Mouse (Mus musculus): ENCODE data around the gene Gramd4.
A peak's percentile ranks its signal among the peaks of the same experiment; 100 is the strongest.

Gene Gramd4

DNA sequence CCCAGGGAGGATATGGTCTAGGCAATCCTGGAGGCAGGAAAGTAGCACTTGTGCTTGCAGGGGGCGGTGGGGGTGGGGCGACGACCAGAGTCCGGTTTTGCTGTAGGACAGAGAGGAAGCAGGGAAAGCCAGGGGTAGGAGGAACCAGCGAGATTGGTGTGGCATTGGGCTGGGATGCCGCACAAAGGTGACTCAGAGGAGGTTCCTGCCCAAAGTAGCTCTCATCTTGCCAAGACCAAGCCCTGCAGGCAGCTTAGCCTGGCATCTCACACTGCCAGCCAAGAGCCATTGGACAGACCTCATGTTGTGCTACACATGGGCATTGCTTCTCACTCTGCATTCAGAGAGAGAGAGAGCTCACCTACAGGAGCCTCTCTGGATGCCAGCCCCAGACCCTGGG is at the start of gene Gramd4:
TSS of gene Gramd4 (plus strand) at position 283 of the 400 bp plus-strand sequence.
- DNase-seq (ENCODE audit: low read depth, low spot score) = no peak

DNA sequence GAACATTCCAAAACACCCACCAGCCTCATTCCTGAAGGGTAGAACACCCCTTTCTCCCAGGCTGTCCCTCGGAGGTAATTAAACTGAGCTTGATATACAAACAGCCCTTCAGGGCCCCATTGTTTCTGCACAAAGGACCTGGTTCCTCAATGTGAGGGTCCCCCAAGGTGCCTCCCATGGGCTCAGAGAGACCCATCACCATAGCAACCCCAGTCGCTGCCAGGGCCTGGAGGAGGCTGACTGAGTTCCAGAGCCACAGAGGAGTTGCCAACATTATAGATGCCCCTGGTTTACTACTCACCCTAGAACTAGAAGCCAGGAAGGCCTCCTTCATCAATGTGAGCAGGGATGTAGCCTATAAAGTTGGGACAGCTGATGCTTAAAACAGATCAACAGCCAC is 44.4 kb upstream of the Gramd4 start:
- DNase-seq (ENCODE audit: low read depth, low spot score) = no peak

DNA sequence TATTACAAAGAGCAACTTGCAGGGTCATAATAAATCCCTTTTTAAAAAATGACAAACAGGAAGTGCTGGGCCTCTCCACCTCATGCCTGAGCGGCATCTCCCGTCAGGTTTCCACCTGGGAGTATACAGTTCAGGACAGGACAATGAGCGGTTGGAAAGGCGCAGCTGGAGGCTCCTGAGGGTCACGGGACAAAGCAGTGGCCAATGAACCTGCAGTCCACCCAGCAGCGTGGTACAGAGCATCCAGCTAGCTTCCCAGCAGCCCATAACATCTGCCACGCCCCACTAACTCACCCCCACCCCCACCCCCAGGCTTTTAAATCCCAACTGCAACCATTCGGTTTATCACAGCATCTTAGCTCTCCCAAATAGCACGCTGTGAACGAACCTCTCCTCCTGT is 43.8 kb upstream of the Gramd4 start:
- peak; percentile 35 for DNase-seq (ENCODE audit: low read depth, low spot score)

DNA sequence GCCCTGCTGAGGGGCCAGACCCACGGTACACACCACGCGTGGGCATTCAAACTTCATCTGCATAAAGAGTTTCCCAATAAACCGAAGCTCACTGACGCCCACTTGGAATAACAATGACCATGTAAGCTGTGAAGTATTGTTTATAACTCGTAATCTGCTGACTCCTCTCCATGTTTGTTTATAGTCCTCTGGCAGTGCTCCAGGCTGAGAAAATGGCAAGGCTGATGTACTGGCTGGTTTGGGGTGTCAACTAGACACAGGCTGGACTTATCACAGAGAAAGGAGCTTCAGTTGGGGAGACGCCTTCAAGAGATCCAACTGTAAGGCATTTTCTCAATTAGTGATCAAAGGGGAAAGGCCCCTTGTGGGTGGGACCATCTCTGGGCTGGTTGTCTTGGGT is 42.5 kb upstream of the Gramd4 start:
- no peak for DNase-seq (ENCODE audit: low read depth, low spot score)

DNA sequence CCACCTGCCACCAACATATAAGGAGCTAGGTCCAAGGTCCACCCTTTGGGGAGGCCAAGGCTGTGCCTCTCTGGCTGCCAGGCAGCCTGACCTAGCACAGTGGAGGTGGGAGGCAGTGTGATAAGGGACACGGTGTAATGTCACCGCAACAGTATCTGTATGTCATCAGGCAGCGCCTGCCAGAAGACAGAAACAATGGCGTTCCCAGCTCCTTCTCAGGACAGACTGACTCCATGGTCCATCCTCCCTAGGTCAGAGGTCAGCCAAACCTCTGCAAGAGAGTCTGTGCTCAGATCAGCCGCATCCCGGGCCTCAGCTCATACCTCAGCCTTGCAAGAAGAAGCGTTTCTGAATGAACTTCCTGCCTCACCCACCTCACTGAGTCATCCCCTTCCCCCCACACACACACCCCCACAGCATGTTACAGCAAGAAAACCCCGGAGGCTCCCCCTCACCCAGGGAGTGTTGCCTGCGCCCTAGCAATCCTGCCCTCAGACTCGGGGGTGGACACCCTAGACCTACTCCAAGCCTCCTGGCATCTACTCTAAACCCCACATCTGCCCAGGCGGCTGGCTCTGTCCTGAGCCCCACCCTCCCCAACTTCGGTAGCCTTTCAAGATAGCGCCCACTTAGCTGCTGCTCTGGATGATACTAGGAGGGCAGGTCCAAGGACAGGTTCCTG is 41.5 kb upstream of the Gramd4 start:
- peak; percentile 84 for DNase-seq (ENCODE audit: low read depth, low spot score)

DNA sequence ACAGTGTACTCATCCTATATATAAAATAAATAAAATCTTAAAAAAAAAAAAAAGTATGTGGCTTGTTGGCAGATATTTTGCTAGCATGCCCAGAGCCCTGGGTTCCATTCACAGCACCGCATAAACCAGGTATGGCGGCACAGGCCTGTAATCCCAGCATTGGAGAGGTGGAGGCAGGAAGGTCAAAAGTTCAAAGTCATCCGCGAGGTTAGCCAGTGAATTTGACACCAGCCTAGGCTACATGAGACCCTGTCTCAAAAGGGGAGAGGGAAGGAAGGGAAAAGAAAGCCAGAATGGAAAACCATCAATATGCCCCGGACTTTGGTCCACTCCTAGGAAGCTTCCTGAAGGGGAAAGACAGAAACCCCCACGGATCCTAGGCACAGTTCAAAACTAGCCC is 40.2 kb upstream of the Gramd4 start:
- peak; percentile 82 for DNase-seq (ENCODE audit: low read depth, low spot score)

DNA sequence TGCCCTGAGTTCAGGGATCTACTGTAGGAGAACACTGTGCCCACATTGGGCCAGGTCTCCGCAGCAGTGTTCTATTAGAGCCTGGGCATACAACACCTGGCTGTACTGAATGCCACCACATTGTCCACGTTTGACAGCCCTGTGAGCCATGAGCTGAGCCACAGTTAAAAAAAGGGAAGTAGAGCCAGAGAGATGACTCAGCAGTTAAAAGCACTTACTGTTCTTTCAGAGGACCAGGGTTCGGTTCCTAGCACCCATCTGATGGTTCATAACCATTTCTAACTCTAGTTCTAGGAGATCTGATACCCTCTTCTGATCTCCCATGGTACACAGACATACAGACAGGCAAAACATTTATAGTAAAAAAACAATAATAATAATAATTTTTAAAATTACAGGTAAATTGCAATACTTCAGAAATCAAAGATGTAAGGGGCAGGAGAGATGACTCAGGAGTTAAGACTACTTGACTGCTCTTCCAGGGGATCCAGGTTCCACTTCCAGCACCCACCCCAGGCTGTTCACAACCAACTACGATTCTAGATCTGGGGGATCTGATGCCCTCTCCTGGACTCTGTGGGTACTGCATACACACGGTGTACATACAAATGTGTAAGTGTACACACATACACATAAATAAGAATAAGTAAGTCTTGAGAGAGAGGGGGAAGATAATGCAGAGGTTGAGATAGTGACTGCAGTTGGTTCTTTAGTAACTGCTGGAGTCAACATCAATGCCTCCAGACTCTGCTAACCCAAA is 38.6 kb upstream of the Gramd4 start:
- peak; percentile 77 for DNase-seq (ENCODE audit: low read depth, low spot score)

DNA sequence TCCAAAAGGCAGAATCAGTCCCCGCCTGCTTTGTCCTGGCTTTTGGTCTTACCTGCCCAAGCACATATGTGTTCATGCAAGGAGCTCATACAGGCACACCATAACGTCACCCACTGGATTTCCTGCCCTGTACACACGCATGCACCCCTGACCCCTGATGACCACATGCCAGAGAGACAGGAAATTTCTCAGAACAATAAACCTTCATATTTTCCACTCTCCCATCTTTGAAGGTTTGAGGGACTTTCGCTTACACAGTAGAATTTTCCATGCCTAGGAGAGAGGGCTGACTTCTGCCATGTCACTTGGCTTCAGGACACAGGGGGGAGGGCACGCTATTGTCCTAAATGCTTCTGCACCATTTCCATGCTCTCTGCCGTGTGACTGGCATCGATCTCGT is 37.5 kb upstream of the Gramd4 start:
- DNase-seq (ENCODE audit: low read depth, low spot score) = no peak

DNA sequence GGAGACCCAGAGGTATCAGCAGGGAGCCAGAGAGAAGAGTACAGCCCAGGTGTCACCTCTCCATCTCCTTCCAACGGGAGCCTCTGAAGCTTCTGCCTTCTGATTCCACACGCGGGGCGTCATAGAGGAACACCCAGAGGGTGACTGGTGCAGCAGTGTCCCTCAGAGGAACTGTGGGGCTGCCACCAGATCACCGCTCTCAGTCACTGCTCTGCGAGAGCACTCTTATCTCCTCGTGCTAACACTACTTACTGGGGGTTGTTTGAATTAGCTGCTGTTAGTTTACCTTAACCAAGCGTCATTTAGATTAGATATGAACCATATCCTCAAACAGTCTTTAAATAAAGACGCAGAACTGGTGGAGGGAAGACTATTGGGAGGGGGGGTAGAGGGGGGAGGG is 36.2 kb upstream of the Gramd4 start:
- DNase-seq (ENCODE audit: low read depth, low spot score) = no peak

DNA sequence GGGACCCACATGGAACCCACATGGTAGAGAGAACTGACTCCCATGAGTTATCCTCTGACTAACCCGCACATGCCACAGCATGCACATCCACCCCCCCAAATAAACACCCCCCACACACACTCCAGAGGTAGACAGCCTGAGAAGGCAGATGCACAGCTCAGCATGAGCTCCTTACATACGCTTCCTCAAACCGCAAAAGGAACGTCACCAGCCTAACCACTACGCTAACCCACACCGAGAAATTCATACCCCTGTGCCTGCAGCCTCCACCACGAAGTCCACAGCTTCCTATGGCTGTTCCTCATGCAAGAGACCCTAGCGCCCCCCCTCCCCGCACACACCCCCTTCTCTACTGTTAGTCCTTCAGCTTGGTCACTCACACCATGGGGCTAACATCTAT is 35.5 kb upstream of the Gramd4 start:
- DNase-seq (ENCODE audit: low read depth, low spot score) = no peak

DNA sequence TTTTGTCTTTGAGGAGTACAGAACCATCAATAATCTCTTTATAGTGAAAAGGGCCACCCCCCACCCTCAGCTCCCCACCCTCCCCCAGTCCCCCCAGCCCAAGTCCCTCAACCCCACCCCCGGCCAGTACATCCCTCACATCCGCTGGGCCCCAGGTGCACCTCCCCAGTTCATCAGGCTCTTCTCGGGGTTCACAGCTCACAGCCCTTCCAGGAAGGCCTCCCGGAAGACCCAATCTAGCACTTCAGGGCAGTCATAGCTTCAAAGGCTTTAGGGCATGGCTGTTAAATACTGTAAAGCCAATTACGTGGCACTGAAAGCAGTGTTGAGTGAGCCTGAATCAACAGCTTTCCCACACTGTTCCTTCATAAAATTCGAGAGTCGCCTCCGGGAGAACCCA is 29.6 kb upstream of the Gramd4 start:
- DNase-seq (ENCODE audit: low read depth, low spot score) = no peak

DNA sequence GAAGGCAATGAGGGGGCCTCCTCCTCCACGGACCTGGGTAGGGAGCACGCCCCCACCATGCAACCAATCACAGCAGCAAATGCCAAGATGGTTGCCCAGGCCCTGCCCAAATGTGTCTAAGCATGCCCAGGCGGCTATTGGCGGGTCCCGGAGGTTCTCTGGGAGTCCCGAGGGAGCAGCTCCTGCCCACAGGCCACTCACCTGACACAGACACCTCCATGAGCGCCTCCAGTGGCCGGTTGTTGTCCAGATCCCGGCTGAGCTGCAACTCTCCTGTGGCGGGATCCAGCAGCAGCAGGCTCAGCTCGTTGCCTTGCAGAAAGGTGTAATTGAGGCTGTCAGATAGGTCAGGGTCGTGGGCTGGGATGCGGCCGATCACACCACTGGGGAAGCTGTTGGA is 27.5 kb upstream of the Gramd4 start:
- peak; percentile 67 for DNase-seq (ENCODE audit: low read depth, low spot score)

DNA sequence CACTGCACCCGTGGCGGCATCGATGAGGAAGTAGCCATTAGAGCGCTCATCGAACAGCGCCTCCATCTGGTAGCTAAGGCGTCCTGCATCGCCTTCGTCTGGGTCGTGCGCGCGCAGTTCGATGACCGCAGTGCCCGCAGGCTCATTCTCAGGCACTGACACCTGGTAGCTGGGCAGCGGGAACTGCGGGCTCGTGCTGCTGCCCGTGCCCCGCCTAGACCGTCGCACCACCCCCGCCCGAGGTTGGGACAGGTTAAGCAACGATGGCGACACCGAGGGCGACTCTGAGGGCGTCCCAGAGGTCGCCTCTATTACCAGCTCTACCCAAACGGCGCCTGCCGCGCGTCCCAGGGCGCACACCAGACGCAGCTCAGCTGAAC is 24.7 kb upstream of the Gramd4 start:
- DNase-seq (ENCODE audit: low read depth, low spot score) = peak; percentile 75

DNA sequence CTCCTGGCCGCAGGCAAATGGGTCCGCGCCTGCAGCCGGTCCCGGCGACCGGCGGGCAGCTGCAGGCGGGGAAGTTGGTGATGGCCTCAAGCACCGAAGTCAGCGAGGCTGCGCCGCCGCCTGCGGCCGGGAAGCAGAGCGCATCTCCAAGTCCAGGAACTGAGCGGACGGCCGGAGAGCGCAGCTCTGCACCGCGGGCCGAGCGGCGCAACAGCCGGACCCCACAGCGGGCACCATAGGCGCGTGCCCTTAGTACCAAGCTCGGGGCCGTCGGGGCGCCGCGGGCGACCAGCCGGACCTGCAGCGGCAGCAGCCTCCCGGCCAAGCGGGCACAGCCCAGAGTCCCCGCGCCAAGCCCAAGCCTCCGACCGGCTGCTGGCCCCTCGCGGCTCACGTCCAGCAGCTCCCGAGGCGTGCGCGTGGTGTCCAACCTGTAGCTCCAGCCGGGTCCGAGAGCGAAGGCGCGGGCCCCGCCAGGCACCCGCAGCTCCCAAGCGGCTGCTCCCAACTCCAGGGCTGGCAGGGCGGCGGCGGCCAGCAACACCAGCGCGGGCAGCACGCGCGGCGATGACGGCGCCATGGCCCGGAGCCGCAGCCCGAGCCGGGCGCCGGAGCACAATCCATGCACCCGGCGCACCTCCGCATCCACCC is 24.2 kb upstream of the Gramd4 start, which contains the start of gene Celsr1:
TSS of gene Celsr1 (minus strand) at position 587 of the 651 bp plus-strand sequence.
- DNase-seq (ENCODE audit: low read depth, low spot score) = peak; percentile 32

DNA sequence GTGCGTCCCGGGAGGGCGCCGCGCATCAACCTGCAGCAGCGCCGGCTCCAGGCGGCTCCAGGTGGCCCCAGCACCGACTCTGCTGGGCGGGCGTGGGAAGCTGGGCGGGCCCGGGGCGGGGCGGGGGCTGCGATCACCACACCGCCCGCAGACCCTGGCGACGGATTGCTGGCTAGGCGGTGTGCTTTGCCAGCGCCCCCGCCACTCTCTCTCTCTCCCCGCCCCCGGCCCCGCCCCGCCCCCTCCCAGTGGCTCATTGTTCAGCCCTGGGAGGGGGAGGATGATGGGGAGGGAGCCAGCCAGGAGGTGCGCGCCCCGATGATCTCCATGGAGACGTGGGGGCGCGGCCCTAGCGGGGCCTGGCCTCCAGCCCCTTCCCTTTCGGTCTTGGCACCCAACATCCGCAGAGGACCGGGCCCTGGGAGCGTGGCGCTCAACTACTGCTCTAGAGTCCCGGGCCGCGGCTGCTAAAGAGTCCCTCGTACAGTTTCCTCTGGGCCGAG is 23.4 kb upstream of the Gramd4 start:
- DNase-seq (ENCODE audit: low read depth, low spot score) = peak; percentile 96

DNA sequence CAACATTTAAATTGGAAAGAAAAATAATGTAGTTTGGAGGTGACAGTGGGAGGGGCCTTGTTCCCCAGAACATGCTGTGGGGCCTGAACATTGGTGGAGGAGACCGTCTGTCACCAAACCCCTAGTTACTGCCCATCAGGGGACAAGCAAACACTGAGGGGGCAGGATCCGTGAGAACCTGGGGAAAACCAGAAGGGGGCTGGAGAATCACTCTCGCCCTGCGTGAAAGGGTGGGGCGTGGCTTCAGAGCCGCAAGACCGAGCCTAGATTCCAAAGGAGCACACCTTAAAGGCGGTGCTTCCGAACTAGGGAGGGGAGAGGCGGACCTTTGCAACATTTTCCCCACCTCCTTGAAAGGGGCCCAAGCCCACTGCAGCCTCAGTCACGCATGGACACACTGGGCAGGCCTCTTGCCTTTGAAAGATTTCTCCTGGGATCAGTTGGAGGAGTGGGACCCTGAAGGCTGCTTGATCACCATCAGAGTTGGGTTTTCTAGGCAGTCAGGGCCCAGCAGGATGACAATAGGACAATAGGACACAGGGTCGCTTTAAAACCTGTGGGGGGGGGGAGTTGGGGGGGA is 22.6 kb upstream of the Gramd4 start:
- DNase-seq (ENCODE audit: low read depth, low spot score) = peak; percentile 95

DNA sequence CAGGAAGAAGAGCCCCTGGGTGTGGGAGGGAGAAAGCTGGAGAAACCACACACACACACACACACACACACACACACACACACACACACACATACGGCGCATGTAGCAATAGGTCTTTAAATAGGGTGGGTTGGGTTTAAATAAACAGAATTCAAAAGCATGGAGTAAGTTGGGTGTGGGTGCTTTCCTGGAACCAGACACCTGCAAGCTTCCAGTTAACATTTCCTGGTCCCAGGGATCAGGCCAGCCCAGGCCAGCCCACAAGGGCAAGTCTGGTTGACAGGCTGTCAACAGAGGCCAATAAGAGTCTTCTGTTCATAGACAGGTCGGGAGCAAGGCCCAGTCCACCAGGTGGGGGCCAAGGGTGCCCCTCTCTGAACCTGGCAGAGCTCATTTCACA is 21.6 kb upstream of the Gramd4 start:
- no peak for DNase-seq (ENCODE audit: low read depth, low spot score)

DNA sequence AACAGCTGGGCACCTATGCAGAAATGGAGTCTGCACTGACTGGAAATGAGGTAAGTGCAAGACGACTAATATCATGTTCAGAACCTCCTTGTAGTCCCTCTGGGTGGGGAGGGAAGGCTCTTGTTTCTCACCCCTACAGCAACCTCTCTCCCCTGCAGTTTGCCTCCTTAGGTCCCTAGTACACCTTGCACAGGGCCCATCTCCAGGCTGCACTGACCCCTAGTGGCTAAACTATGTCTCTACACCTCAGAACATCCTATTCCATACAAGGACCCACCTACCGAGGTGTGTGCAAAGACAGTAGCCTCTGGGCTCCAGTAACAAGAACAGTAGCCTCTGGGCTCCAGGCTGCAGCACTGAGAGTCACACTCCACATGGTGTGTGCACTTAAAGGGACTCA is 18.7 kb upstream of the Gramd4 start:
- peak; percentile 86 for DNase-seq (ENCODE audit: low read depth, low spot score)

DNA sequence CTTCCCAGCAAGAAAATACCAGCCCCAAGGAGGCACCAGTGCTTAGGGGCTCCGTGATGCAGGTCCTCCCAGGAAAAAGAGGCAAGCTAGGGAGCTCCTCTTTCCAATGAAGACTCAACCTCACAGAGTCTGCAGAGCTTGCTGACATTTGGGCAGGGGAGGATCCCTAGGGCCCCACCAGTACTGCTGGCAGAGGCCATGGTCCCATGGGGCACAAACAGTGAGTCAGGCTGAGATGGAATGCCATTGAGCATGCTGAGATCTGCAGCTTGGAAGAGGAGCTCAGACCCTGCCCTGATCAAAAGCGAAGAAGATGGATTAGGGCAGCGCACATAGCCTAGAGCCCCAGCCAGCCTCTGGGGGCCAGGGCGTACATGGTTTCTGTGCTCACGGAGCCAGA is 16.1 kb upstream of the Gramd4 start:
- DNase-seq (ENCODE audit: low read depth, low spot score) = no peak

DNA sequence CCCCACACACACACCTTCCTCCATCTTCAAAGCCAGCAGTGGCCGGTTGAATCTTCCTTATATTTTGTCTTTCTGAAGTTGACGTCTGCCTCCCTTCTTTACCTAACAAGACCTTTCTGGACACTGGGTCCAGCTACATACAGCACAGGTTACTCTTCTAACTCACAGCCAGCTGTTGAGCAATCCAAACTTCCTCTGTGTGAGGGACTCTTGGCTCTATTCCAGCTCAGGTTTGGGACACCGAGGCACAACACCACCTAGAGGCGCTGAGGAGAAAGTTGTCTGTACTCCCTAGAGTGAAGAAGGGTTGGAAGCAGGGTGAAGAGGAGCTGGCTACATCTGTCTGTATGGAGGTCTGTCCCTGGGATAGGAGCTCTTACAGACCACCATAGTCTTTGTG is 15.1 kb upstream of the Gramd4 start:
- peak; percentile 70 for DNase-seq (ENCODE audit: low read depth, low spot score)

DNA sequence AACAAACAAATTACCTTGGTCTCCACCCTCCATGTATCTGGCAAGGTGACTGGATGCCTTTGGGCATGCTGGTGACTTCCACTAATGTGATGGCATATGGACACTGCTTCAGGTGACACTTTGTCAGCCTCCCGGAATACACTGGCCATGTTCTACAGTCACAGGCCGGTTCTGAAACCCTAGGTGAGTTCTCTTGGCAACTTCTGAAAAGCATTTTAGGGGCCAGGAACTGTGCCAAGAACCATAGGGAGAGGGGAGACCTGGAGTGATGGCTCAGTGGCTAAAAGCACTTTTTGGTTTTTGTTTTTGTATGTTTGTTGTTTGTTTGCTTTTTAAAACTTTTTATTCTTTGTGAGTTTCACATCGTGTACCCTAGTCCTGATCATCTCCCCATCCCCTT is 8.0 kb upstream of the Gramd4 start:
- no peak for DNase-seq (ENCODE audit: low read depth, low spot score)

DNA sequence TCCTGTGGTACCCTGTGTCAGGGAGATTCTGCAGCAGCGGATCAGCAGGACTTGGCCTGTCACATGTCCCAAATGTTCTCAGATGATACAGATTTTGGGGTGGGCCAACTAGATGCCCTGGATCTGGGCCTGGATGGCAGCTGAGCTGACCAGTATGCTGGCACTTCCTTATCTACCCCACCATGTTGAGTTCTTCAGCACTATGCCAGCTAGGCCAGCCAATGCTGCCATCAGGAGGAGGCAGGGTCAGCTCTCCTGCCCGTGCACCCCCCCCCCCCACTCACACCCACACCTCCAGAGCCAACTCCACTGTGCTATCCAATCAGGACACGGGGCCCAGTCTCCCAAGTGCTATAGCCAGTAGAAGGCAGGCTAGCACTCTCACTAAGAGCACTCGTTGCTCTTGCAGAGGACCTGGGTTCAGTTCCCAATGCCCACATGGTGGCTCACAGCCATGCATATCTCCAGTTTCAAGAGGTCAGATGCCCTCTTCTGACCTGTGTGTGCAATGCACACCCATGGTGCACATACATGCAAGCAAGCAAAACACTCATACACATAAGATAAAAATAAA is 7.2 kb upstream of the Gramd4 start:
- DNase-seq (ENCODE audit: low read depth, low spot score) = no peak
